Mouse (Mus musculus) T-helper 1 cell (primary cell): Measurements from ENCODE around the gene Btbd7.

ENCODE experiments used
- in situ Hi-C: fragments of 300-600 bp; cut with MboI, MseI; formaldehyde crosslinking; loops from one replicate; pipeline ENCODE4 v1.15.1; 2025; ENCODE audit warnings: high pct_unique_total_duplicates

The Btbd7 gene

GRCm38 (mm10) chr12:102878031-102878823, at the start of gene Btbd7:
Btbd7 (minus strand) TSS chr12:102878471.
- in situ Hi-C loops: no loop called here

- in situ Hi-C loops: no loop called here
Observed at GRCm38 (mm10) chr12:102916073-102916472, 37.8 kb upstream of the Btbd7 start.

GRCm38 (mm10) chr12:102908191-102908590, 29.9 kb upstream of the Btbd7 start:
- in situ Hi-C loops: no loop called here

- in situ Hi-C loops: no loop called here
Observed at GRCm38 (mm10) chr12:102899091-102899490, 20.8 kb upstream of the Btbd7 start, which contains the start of gene Cox8c. Cox8c (plus strand) TSS chr12:102899316.

- in situ Hi-C loops: no loop called here
Observed at GRCm38 (mm10) chr12:102888568-102888967, 10.3 kb upstream of the Btbd7 start.

- in situ Hi-C loops: no loop called here
Observed at GRCm38 (mm10) chr12:102887366-102887765, 9.1 kb upstream of the Btbd7 start.

- in situ Hi-C loops: no loop called here
Observed at GRCm38 (mm10) chr12:102885735-102886134, 7.5 kb upstream of the Btbd7 start.

GRCm38 (mm10) chr12:102878901-102879300, 630 bp upstream of the Btbd7 start:
- in situ Hi-C loops: no loop called here

GRCm38 (mm10) chr12:102877301-102878030, 805 bp downstream of the Btbd7 start:
- in situ Hi-C loops: no loop called here

GRCm38 (mm10) chr12:102870527-102870926, 7.7 kb downstream of the Btbd7 start:
- in situ Hi-C loops: no loop called here

GRCm38 (mm10) chr12:102869802-102870201, 8.5 kb downstream of the Btbd7 start:
- in situ Hi-C loops: no loop called here

- in situ Hi-C loops: no loop called here
Observed at GRCm38 (mm10) chr12:102860806-102861205, 17.5 kb downstream of the Btbd7 start.

- in situ Hi-C loops: no loop called here
Observed at GRCm38 (mm10) chr12:102838271-102838670, 40.0 kb downstream of the Btbd7 start.

GRCm38 (mm10) chr12:102832746-102833300, 45.4 kb downstream of the Btbd7 start:
- in situ Hi-C loops: no loop called here

- in situ Hi-C loops: no loop called here
Observed at GRCm38 (mm10) chr12:102831888-102832287, 46.4 kb downstream of the Btbd7 start.

- in situ Hi-C loops: no loop called here
Observed at GRCm38 (mm10) chr12:102827119-102827518, 51.2 kb downstream of the Btbd7 start.

GRCm38 (mm10) chr12:102826399-102826798, 51.9 kb downstream of the Btbd7 start:
- in situ Hi-C loops: no loop called here

- in situ Hi-C loops: loop anchor here (25.0 kb wide), 1 partner anchor 1897 kb away; no protein-coding TSS in a partner anchor
Observed at GRCm38 (mm10) chr12:102814858-102815257, 63.4 kb downstream of the Btbd7 start.

GRCm38 (mm10) chr12:102799528-102799927, 78.7 kb downstream of the Btbd7 start:
- in situ Hi-C loops: loop anchor here (5.0 kb wide), 1 partner anchor 253 kb away; no protein-coding TSS in a partner anchor

- in situ Hi-C loops: no loop called here
Observed at GRCm38 (mm10) chr12:102787927-102788326, 90.3 kb downstream of the Btbd7 start.

- in situ Hi-C loops: no loop called here
Observed at GRCm38 (mm10) chr12:102785593-102785985, 92.7 kb downstream of the Btbd7 start.

GRCm38 (mm10) chr12:102784899-102785592, 93.2 kb downstream of the Btbd7 start:
- in situ Hi-C loops: no loop called here
